In genomic region chr17:12122262-12122661, GRCm38 (mm10) we compare ENCODE assay signal across 5 mouse cellular contexts. TPM values are rescaled to one million over a fixed set of nuclear protein-coding genes. Genes with fewer than 3 reads are reported as not detected.
DNase-seq lines count a peak whose midpoint lies in the region; ATAC-seq and TF ChIP-seq lines count a peak whose summit lies in the region.
"Not testable (repeated sequence)": the region's sequence is repeated elsewhere in the genome, so short reads cannot be mapped to it uniquely, and the experiment has no call there.

No protein-coding gene starts in this region.

- in situ Hi-C loops in ES-E14 (cut with MboI; ENCODE audit: low sequenced_read_pairs in 2 of 2, unreplicated experiment in 2 of 2): not testable (repeated sequence)

- whole genome bisulfite sequencing in heart, embryonic 12.5 days: 84% methylated on average over 9 of the region's 9 CpGs
- WGBS in liver, embryonic 12.5 days (ENCODE audit: insufficient replicate concordance): 70% methylated on average over 9 of the region's 9 CpGs
- 70% methylated on average over 9 of the region's 9 CpGs for WGBS in liver, embryonic 14.5 days (ENCODE audit: insufficient replicate concordance)
- WGBS in liver, embryonic 16.5 days (ENCODE audit: insufficient replicate concordance): 76% methylated on average over 9 of the region's 9 CpGs

- peaks cover 11 to 19% of the 10 kb centered on the region in 2 experiments for H3K4me1 ChIP-seq in ES-E14 (ENCODE audit: control insufficient read depth in 2 of 2, insufficient read depth in 2 of 2, low read length in 2 of 2, poor library complexity in 1 of 2)
- not testable (repeated sequence) for H3K4me1 ChIP-seq in heart, embryonic 12.5 days (replicated peaks)
- H3K4me1 ChIP-seq in liver, embryonic 12.5 days: peaks cover 82% of the 10 kb centered on the region
- H3K4me1 ChIP-seq in liver, embryonic 14.5 days (replicated peaks; ENCODE audit: control insufficient read depth in 2 of 2, insufficient read depth in 2 of 2, low read length in 1 of 2): peaks cover 34 to 36% of the 10 kb centered on the region in 2 experiments
- peaks cover 29% of the 10 kb centered on the region for H3K4me1 ChIP-seq in liver, embryonic 16.5 days (ENCODE audit: control insufficient read depth, low read depth, low read length)

- H3K9me3 ChIP-seq in ES-E14 (ENCODE audit: control insufficient read depth, insufficient read depth, low read depth, low read length); heart, embryonic 12.5 days (replicated peaks); liver, embryonic 12.5 days (replicated peaks); liver, embryonic 14.5 days (ENCODE audit: control insufficient read depth, low read length); liver, embryonic 16.5 days (replicated peaks; ENCODE audit: control insufficient read depth, low read length): not testable (repeated sequence)

- TF ChIP-seq EP300 in liver, embryonic 14.5 days (IDR thresholded peaks at IDR 0.05; ENCODE audit: low read depth): not testable (repeated sequence)

- H3K9ac ChIP-seq in ES-E14 (ENCODE audit: insufficient read depth, low read depth, low read length, poor library complexity, severe bottlenecking); heart, embryonic 12.5 days; liver, embryonic 12.5 days; liver, embryonic 14.5 days (replicated peaks); liver, embryonic 16.5 days (ENCODE audit: low read depth, low read length): not testable (repeated sequence)

- not testable (repeated sequence) for H3K27me3 ChIP-seq in heart, embryonic 12.5 days (replicated peaks); liver, embryonic 12.5 days (replicated peaks); liver, embryonic 14.5 days (ENCODE audit: control insufficient read depth, insufficient read depth, low read length); liver, embryonic 16.5 days (ENCODE audit: control insufficient read depth, insufficient read depth, low read depth, low read length)

- not testable (repeated sequence) for H3K27ac ChIP-seq in ES-E14 (ENCODE audit: insufficient read depth, low read depth, low read length, poor library complexity, severe bottlenecking); heart, embryonic 12.5 days (ENCODE audit: poor library complexity, severe bottlenecking); liver, embryonic 14.5 days; liver, embryonic 16.5 days (ENCODE audit: low read length)
- peak overlapping the region; percentile 42; the same call in 1 of the 2 replicates for H3K27ac ChIP-seq in liver, embryonic 12.5 days

- not testable (repeated sequence) for DNase-seq in ES-E14 (ENCODE audit: low read depth, low spot score); liver, embryonic 14.5 days (ENCODE audit: low read depth in 3 of 3, low spot score in 3 of 3)

- ATAC-seq in heart, embryonic 12.5 days (ENCODE audit: insufficient number of reproducible peaks, low FRiP score); liver, embryonic 12.5 days; liver, embryonic 14.5 days (ENCODE audit: insufficient read depth); liver, embryonic 16.5 days (ENCODE audit: low read depth): not testable (repeated sequence)

- H3K4me2 ChIP-seq in heart, embryonic 12.5 days: peak overlapping the region; percentile 8; the same call in 1 of the 2 replicates
- H3K4me2 ChIP-seq in liver, embryonic 12.5 days: peak overlapping the region; percentile 95
- peak overlapping the region; percentile 100 for H3K4me2 ChIP-seq in liver, embryonic 14.5 days (ENCODE audit: low read depth)
- H3K4me2 ChIP-seq in liver, embryonic 16.5 days (ENCODE audit: low read depth, low read length): peak overlapping the region; percentile 98

- H3K36me3 ChIP-seq in ES-E14 (ENCODE audit: control insufficient read depth, insufficient read depth, low read length, poor library complexity, severe bottlenecking): not testable (repeated sequence)
- H3K36me3 ChIP-seq in heart, embryonic 12.5 days: peaks cover 17% of the 10 kb centered on the region
- H3K36me3 ChIP-seq in liver, embryonic 12.5 days: peaks cover 37% of the 10 kb centered on the region
- H3K36me3 ChIP-seq in liver, embryonic 14.5 days (replicated peaks; ENCODE audit: control insufficient read depth, insufficient read depth, low read depth): peaks cover 26% of the 10 kb centered on the region
- H3K36me3 ChIP-seq in liver, embryonic 16.5 days (ENCODE audit: control insufficient read depth, insufficient read depth): peaks cover 19% of the 10 kb centered on the region

- not testable (repeated sequence) for TF ChIP-seq CTCF in liver, embryonic 14.5 days (IDR thresholded peaks at IDR 0.05; ENCODE audit: low read depth)

- not testable (repeated sequence) for H3K4me3 ChIP-seq in ES-E14 (ENCODE audit: insufficient read depth in 1 of 2, low read depth in 1 of 2, low read length in 2 of 2, poor library complexity in 1 of 2, severe bottlenecking in 1 of 2); heart, embryonic 12.5 days; liver, embryonic 14.5 days (ENCODE audit: insufficient read depth in 1 of 2, low read depth in 2 of 2, low read length in 2 of 2); liver, embryonic 16.5 days (ENCODE audit: low read depth, low read length)
- peak overlapping the region; percentile 83 for H3K4me3 ChIP-seq in liver, embryonic 12.5 days

TF ChIP-seq in ES-E14, 5 proteins besides CTCF, POLR2A, EP300 and RAD21:
- TF ChIP-seq ZNF384 (IDR thresholded peaks at IDR 0.05; ENCODE audit: low read depth, low read length): peak; percentile 56; the same call in 1 of the 2 replicates

RNA-seq across cellular contexts. Expression of gene Agpat4, which starts 3.8 kb away (rescaled TPM):
- total RNA-seq in ES-E14 (2012; rRNA removed): 45.7 and 92.8 TPM in 2 replicates
- polyA plus RNA-seq in heart, embryonic 12.5 days (2016; fragmentation: Nextera tagmentation; extraction: Ambion mirVana): 20.3 and 21.1 TPM in 2 replicates
- 31.6 and 35.2 TPM in 2 replicates for polyA plus RNA-seq in liver, embryonic 12.5 days (2016; fragmentation: Nextera tagmentation; extraction: Ambion mirVana)
- polyA plus RNA-seq in liver, embryonic 14.5 days (2012; rRNA removed): 15.0 and 16.2 TPM in 2 replicates
- 10.5 and 12.1 TPM in 2 replicates for polyA plus RNA-seq in liver, embryonic 14.5 days (2014; fragmentation: Nextera tagmentation; extraction: Ambion mirVana)
- polyA plus RNA-seq in liver, embryonic 16.5 days (2015; fragmentation: Nextera tagmentation; extraction: Ambion mirVana): 27.2 and 27.8 TPM in 2 replicates

Comparison
In these comparisons a context has a peak if more than half of its experiments do, and no peak if none do; other contexts are left out.
1. H3K4me2 ChIP-seq: peak in every context shown above with its lines; median percentile 100 in liver, embryonic 14.5 days; 98 in liver, embryonic 16.5 days; 95 in liver, embryonic 12.5 days; 8 in heart, embryonic 12.5 days.